Mouse (Mus musculus) T-helper 17 cell (primary cell): ENCODE data around the gene Hoxc5.

ENCODE experiments used
- in situ Hi-C, 2 experiments: fragments of 300-600 bp; cut with MboI, MseI; formaldehyde crosslinking; loops; 1 replicate in 1 of 2; 2 replicates in 1 of 2; pipeline ENCODE4 v1.15.1; 2025; ENCODE audit warnings: high pct_unique_total_duplicates in 2 of 2

The Hoxc5 gene

GRCm38 (mm10) chr15:102945185-102946077, 21.8 kb upstream of the Hoxc5 start:
- in situ Hi-C loops, result no loop called here

GRCm38 (mm10) chr15:102947276-102947675, 20.0 kb upstream of the Hoxc5 start:
- in situ Hi-C loops, result no loop called here

GRCm38 (mm10) chr15:102948842-102949241, 18.4 kb upstream of the Hoxc5 start:
- in situ Hi-C loops, result no loop called here

GRCm38 (mm10) chr15:102949696-102950095, 17.5 kb upstream of the Hoxc5 start:
- in situ Hi-C loops, result no loop called here

GRCm38 (mm10) chr15:102950877-102951276, 16.4 kb upstream of the Hoxc5 start:
- in situ Hi-C loops, result no loop called here

- in situ Hi-C loops, result no loop called here
These were observed 13.7 kb upstream of the Hoxc5 start for GRCm38 (mm10) chr15:102953561-102953960.

- in situ Hi-C loops, result no loop called here
These were observed 12.8 kb upstream of the Hoxc5 start, which contains the start of gene Hoxc11 for GRCm38 (mm10) chr15:102954192-102955006. Hoxc11 (plus strand) TSS chr15:102954427.

GRCm38 (mm10) chr15:102955007-102955382, 12.2 kb upstream of the Hoxc5 start:
- in situ Hi-C loops, result no loop called here

- in situ Hi-C loops, result no loop called here
These were observed 11.2 kb upstream of the Hoxc5 start for GRCm38 (mm10) chr15:102955833-102956640.

- in situ Hi-C loops, result no loop called here
These were observed 10.3 kb upstream of the Hoxc5 start for GRCm38 (mm10) chr15:102956906-102957305.

- in situ Hi-C loops, result no loop called here
These were observed 7.5 kb upstream of the Hoxc5 start for GRCm38 (mm10) chr15:102959663-102960191.

GRCm38 (mm10) chr15:102961728-102962127, 5.5 kb upstream of the Hoxc5 start:
- in situ Hi-C loops, result no loop called here

- in situ Hi-C loops, result no loop called here
These were observed 4.8 kb upstream of the Hoxc5 start for GRCm38 (mm10) chr15:102962492-102962891.

- in situ Hi-C loops, result no loop called here
These were observed 4.0 kb upstream of the Hoxc5 start for GRCm38 (mm10) chr15:102963259-102963658.

GRCm38 (mm10) chr15:102963671-102964640, 3.3 kb upstream of the Hoxc5 start:
- in situ Hi-C loops, result no loop called here

- in situ Hi-C loops, result no loop called here
These were observed 2.0 kb upstream of the Hoxc5 start for GRCm38 (mm10) chr15:102965003-102965891.

GRCm38 (mm10) chr15:102965892-102966775, 1.1 kb upstream of the Hoxc5 start:
- in situ Hi-C loops, result no loop called here

- in situ Hi-C loops, result no loop called here
These were observed 399 bp upstream of the Hoxc5 start, which contains the start of gene Hoxc10 for GRCm38 (mm10) chr15:102966776-102967311. Hoxc10 (plus strand) TSS chr15:102966796.
